10 mouse cellular contexts compared by ENCODE assay signal in genomic region chr7:25301063-25301462, GRCm38 (mm10). TPM values are rescaled to one million over a fixed set of nuclear protein-coding genes. Genes with fewer than 3 reads are reported as not detected.
DNase-seq lines count a peak whose midpoint lies in the region; ATAC-seq and TF ChIP-seq lines count a peak whose summit lies in the region.
"Had no signal": no experiment of that assay in that cellular context is flagged by ENCODE, and none has a peak within 500 bp of the region (broad histone marks: within the 10 kb centered on the region; RNA-seq: fewer than 3 reads in every experiment).

Prr19 (plus strand) TSS chr7:25301411.

- no peak within 1 kb of the TSS for H3K9ac ChIP-seq in kidney, embryonic 15.5 days
- H3K9ac ChIP-seq in hindbrain, postnatal 0 days (replicated peaks; ENCODE audit: low read length) = no peak within 1 kb of the TSS
- H3K9ac ChIP-seq in neural tube, embryonic 14.5 days (replicated peaks; ENCODE audit: low read depth, low read length) = no peak within 1 kb of the TSS
- H3K9ac ChIP-seq: neural tube, embryonic 13.5 days had no signal

- no peak within 1 kb of the TSS for H3K27ac ChIP-seq in kidney, embryonic 15.5 days
- H3K27ac ChIP-seq in hindbrain, postnatal 0 days = no peak within 1 kb of the TSS
- H3K27ac ChIP-seq in neural tube, embryonic 14.5 days (ENCODE audit: low read depth, low read length) = no peak within 1 kb of the TSS
- H3K27ac ChIP-seq: neural tube, embryonic 13.5 days had no signal

- H3K4me1 ChIP-seq in kidney, embryonic 15.5 days = peaks cover 31% of the 10 kb centered on the region
- H3K4me1 ChIP-seq in hindbrain, postnatal 0 days (ENCODE audit: insufficient read depth, low read length) = peaks cover 7% of the 10 kb centered on the region; the same call in 1 of the 2 replicates
- H3K4me1 ChIP-seq in neural tube, embryonic 14.5 days (ENCODE audit: control insufficient read depth, insufficient read depth, low read length) = peaks cover 16% of the 10 kb centered on the region

- no peaks in the 10 kb centered on the region for H3K9me3 ChIP-seq in kidney, embryonic 15.5 days (replicated peaks)
- no peaks in the 10 kb centered on the region for H3K9me3 ChIP-seq in hindbrain, postnatal 0 days (ENCODE audit: low read length)
- H3K9me3 ChIP-seq in neural tube, embryonic 14.5 days (ENCODE audit: control insufficient read depth, low read length) = no peaks in the 10 kb centered on the region
- H3K9me3 ChIP-seq: neural tube, embryonic 13.5 days had no signal

- H3K4me2 ChIP-seq in kidney, embryonic 15.5 days = peak within 1 kb of the TSS; percentile 14; the same call in 1 of the 2 replicates
- 0 out of 2 replicates have a peak within 1 kb of the TSS, but pooled peaks have one; percentile 21 for H3K4me2 ChIP-seq in hindbrain, postnatal 0 days (ENCODE audit: low read depth, low read length)
- peak within 1 kb of the TSS; percentile 4; the same call in 1 of the 2 replicates for H3K4me2 ChIP-seq in neural tube, embryonic 14.5 days (ENCODE audit: low read depth, low read length)
- H3K4me2 ChIP-seq: neural tube, embryonic 13.5 days had no signal

- H3K4me3 ChIP-seq in kidney, embryonic 15.5 days (replicated peaks) = no peak within 1 kb of the TSS
- H3K4me3 ChIP-seq in hindbrain, postnatal 0 days (ENCODE audit: low read length) = no peak within 1 kb of the TSS
- no peak within 1 kb of the TSS for H3K4me3 ChIP-seq in neural tube, embryonic 14.5 days (ENCODE audit: low read depth, low read length)
- H3K4me3 ChIP-seq: neural tube, embryonic 13.5 days had no signal

- H3K36me3 ChIP-seq in kidney, embryonic 15.5 days = peaks cover under 1% of the 10 kb centered on the region
- no peaks in the 10 kb centered on the region for H3K36me3 ChIP-seq in hindbrain, postnatal 0 days (ENCODE audit: insufficient read depth, low read length)
- no peaks in the 10 kb centered on the region for H3K36me3 ChIP-seq in neural tube, embryonic 14.5 days (ENCODE audit: control insufficient read depth, insufficient read depth, low read length)
- H3K36me3 ChIP-seq: neural tube, embryonic 13.5 days had no signal

- peak; percentile 23; the same call in 1 of the 2 replicates for ATAC-seq in kidney, embryonic 15.5 days (replicated peaks; ENCODE audit: low FRiP score)
- ATAC-seq in hindbrain, postnatal 0 days = peak; percentile 62
- ATAC-seq in neural tube, embryonic 14.5 days (ENCODE audit: low read depth) = no peak
- no peak for ATAC-seq in erythroid progenitor cell, adult 5-6 weeks (replicated peaks; ENCODE audit: low FRiP score, poor library complexity, severe bottlenecking)
- no peak for ATAC-seq in megakaryocyte, adult 5-6 weeks (ENCODE audit: poor library complexity, severe bottlenecking)

- WGBS in kidney, embryonic 15.5 days = 63% methylated on average over 19 of the region's 19 CpGs
- 55% methylated on average over 19 of the region's 19 CpGs for WGBS in hindbrain, postnatal 0 days
- 58% methylated on average over 19 of the region's 19 CpGs for WGBS in neural tube, embryonic 14.5 days

- H3K27me3 ChIP-seq in kidney, embryonic 15.5 days = peaks cover 13% of the 10 kb centered on the region
- no peaks in the 10 kb centered on the region for H3K27me3 ChIP-seq in hindbrain, postnatal 0 days (ENCODE audit: insufficient read depth, low read length)
- no peaks in the 10 kb centered on the region for H3K27me3 ChIP-seq in neural tube, embryonic 14.5 days (ENCODE audit: control insufficient read depth, insufficient read depth, low read length)

- DNase-seq in kidney, postnatal 25 days = no peak
- peak; percentile 98 for DNase-seq in R1 (ENCODE audit: low read depth, low spot score)
- peak; percentile 78 for DNase-seq in hindbrain, postnatal 0 days (ENCODE audit: low spot score)
- no peak for DNase-seq in spleen, postnatal 10 days (ENCODE audit: low spot score in 2 of 2)

- no peak for TF ChIP-seq CTCF in hindbrain, postnatal 0 days (IDR thresholded peaks at IDR 0.05; ENCODE audit: low read depth)

RNA-seq across cellular contexts. Expression of gene Prr19, which starts in this region (rescaled TPM):
- polyA plus RNA-seq in kidney, embryonic 15.5 days (2015; fragmentation: Nextera tagmentation; extraction: Ambion mirVana) = 0.90 and 1.0 TPM in 2 replicates
- total RNA-seq in hindbrain, postnatal 0 days (2014; rRNA removed) = 0.93 and 1.4 TPM in 2 replicates
- polyA plus RNA-seq in hindbrain, postnatal 0 days (2015; fragmentation: Nextera tagmentation; extraction: Ambion mirVana) = 3.1 and 3.6 TPM in 2 replicates
- 2.7 and 4.3 TPM in 2 replicates for polyA plus RNA-seq in neural tube, embryonic 14.5 days (2014; fragmentation: Nextera tagmentation; extraction: Ambion mirVana)
- total RNA-seq in erythroid progenitor cell, adult 5-6 weeks (2015; ENCODE audit: low replicate concordance) = not detected in 2 replicates
- not detected in 2 replicates for total RNA-seq in erythroid progenitor cell, adult 5-6 weeks (2017; ENCODE audit: low replicate concordance)
- total RNA-seq in megakaryocyte, adult 5-6 weeks (2015) = not detected in 2 replicates
- not detected in 2 replicates for total RNA-seq in megakaryocyte, adult 5-6 weeks (2017)
- polyA plus RNA-seq: large intestine, adult 2 months had no signal

Comparison
In these comparisons a context has a peak if more than half of its experiments do, and no peak if none do; other contexts are left out.
1. ATAC-seq: peak in kidney, embryonic 15.5 days (single experiment) and hindbrain, postnatal 0 days (single experiment); none in neural tube, embryonic 14.5 days (single experiment), erythroid progenitor cell, adult 5-6 weeks (single experiment) and megakaryocyte, adult 5-6 weeks (single experiment).
2. DNase-seq: peak in R1 (single experiment) and hindbrain, postnatal 0 days (single experiment); none in kidney, postnatal 25 days (0 of 2) and spleen, postnatal 10 days (0 of 2).
3. Peak in every context shown above with its lines, with median percentiles within 50 percentile points of each other: H3K4me2 ChIP-seq.